Mouse (Mus musculus) neural tube, embryonic 15.5 days (tissue): ENCODE measurements around the gene Tbck. TPM values are rescaled to one million over a fixed set of nuclear protein-coding genes. Genes with fewer than 3 reads are reported as not detected.

Experiments
- ATAC-seq: fragments of 200-750 bp; cut with Nextera tagmentation; 2 replicates; pipeline ENCODE4 v1.8.0; 2017; ENCODE audit warnings: mild to moderate bottlenecking, moderate TSS enrichment, moderate library complexity; ENCODE audit not compliant: low FRiP score
- H3K27ac ChIP-seq: fragments of 300-500 bp; sonication (generic); replicated peaks from 2 replicates; pipeline ENCODE4 v1.5.1; 2015; ENCODE audit warnings: mild to moderate bottlenecking, inconsistent platforms
- H3K27me3 ChIP-seq: fragments of 300-500 bp; sonication (generic); replicated peaks from 2 replicates; pipeline ENCODE4 v1.6.1; 2015; ENCODE audit warnings: inconsistent platforms
- H3K36me3 ChIP-seq: fragments of 300-500 bp; sonication (generic); 2 replicates; pipeline ENCODE4 v1.6.1; 2015; ENCODE audit warnings: inconsistent platforms
- H3K4me1 ChIP-seq: fragments of 300-500 bp; sonication (generic); 2 replicates; pipeline ENCODE4 v1.6.1; 2015; ENCODE audit warnings: inconsistent platforms
- H3K4me2 ChIP-seq: fragments of 300-500 bp; sonication (generic); 2 replicates; pipeline ENCODE4 v1.6.1; 2015; ENCODE audit warnings: inconsistent platforms, mild to moderate bottlenecking, moderate library complexity
- H3K4me3 ChIP-seq: fragments of 300-500 bp; sonication (generic); replicated peaks from 2 replicates; pipeline ENCODE4 v1.5.1; 2015; ENCODE audit warnings: mild to moderate bottlenecking, inconsistent platforms
- H3K9ac ChIP-seq: fragments of 300-500 bp; sonication (generic); replicated peaks from 2 replicates; pipeline ENCODE4 v1.6.1; 2015; ENCODE audit warnings: mild to moderate bottlenecking, inconsistent platforms
- H3K9me3 ChIP-seq: fragments of 300-500 bp; sonication (generic); replicated peaks from 2 replicates; pipeline ENCODE4 v1.6.1; 2016; ENCODE audit warnings: inconsistent platforms
- WGBS: fragments of 180-500 bp; shearing (Covaris S2); methylation state at CpG from one replicate; pipeline ENCODE4 v1.1.7; 2015; ENCODE audit warnings: mixed read lengths; 5-methylcytosine and 5-hydroxymethylcytosine counted together
- polyA plus RNA-seq: library from polyadenylated mRNA; unstranded; fragments of >200 nt; fragmentation: Nextera tagmentation; extraction: Ambion mirVana; gene quantifications from 2 replicates; pipeline ENCODE4 v1.2.1, GENCODE M21; 2015

The Tbck gene
- polyA plus RNA-seq: 30.8 and 32.2 TPM in 2 replicates

GRCm38 (mm10) chr3:132683447-132684230, at the start of gene Tbck:
Gene Tbck (plus strand): TSS chr3:132684144.
- Histone ChIP-seq H3K27ac (peak within 1 kb of the TSS; percentile 97), H3K4me2 (peak within 1 kb of the TSS; percentile 66), H3K9me3 (no peaks in the 10 kb centered on the region), H3K4me3 (peak within 1 kb of the TSS; percentile 91), H3K27me3 (no peaks in the 10 kb centered on the region), H3K9ac (peak within 1 kb of the TSS; percentile 93), H3K4me1 (peaks cover 20% of the 10 kb centered on the region), H3K36me3 (peaks cover 10% of the 10 kb centered on the region; the same call in 1 of the 2 replicates)
- under 1% methylated on average over 42 of the region's 42 CpGs for WGBS
- peak; percentile 99 for ATAC-seq

DNA sequence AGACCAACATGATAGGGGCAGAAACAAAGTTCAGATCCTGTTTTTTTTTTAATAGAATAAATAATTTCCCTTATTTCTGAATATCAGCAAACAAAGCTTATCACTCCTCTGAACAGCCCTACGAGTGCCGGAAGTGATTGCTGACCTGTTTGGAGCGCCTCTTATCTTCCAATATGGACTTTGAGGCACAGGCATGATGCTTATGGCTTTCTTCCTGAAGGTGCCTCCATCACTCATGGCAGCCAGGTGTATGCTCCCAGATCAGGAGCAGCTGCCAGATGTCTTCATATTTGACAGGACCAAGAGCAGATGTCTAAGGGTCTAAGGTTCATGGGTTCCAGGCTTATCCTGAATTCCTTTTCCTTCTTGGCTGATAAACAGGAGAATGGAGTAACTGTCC, 46.9 kb upstream of the Tbck start:
- Histone ChIP-seq H3K4me1 (no peaks in the 10 kb centered on the region), H3K9ac (no peak overlapping the region), H3K4me3 (no peak overlapping the region), H3K36me3 (no peaks in the 10 kb centered on the region), H3K27ac (no peak overlapping the region), H3K27me3 (no peaks in the 10 kb centered on the region), H3K4me2 (no peak overlapping the region), H3K9me3 (no peaks in the 10 kb centered on the region)
- no peak for ATAC-seq
- WGBS: 97% methylated on average over 3 of the region's 3 CpGs

DNA sequence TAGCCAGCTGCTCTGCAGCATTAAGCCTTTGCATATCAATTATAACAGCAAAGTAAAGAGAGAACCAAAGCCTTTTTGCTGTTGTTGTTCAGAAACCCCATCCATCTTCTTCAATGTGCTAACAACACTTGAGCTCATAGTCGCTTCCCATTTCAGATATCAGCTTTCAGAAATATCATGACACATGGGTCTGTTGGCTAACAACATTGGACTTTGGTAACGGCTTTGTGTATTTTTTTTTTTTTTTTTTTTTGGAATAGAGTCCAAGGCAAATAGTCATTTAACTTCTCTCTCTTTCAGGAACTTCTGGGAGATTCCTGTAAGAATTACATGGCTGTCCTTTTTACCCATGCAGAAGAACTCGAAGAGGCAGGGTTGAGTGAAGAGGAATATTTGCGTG, 39.9 kb upstream of the Tbck start:
- no peak for ATAC-seq
- Histone ChIP-seq H3K9ac (no peak overlapping the region), H3K9me3 (no peaks in the 10 kb centered on the region), H3K36me3 (no peaks in the 10 kb centered on the region), H3K4me3 (no peak overlapping the region), H3K27ac (no peak overlapping the region), H3K4me2 (no peak overlapping the region), H3K27me3 (no peaks in the 10 kb centered on the region), H3K4me1 (no peaks in the 10 kb centered on the region)
- 85% methylated on average over 4 of the region's 4 CpGs for WGBS

DNA sequence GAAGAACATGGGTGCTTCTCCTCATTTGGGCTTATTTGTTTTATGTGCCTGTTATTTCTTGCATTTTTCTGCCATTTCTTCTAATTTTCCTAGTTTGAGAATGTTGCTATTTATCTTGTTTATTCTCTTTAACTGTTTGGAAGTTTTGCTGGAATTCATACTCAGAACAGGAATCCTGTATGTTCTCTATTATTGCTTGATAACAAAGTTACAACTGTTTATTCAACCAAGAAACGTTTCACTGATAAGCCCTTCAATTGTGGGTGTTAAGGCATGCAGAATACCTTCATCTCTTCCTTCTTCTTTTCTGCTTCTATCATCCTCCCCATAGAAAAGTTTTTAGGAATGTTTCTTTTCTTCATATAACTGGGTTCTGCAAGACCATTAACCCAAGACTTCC, 37.1 kb upstream of the Tbck start:
- Histone ChIP-seq H3K36me3 (no peaks in the 10 kb centered on the region), H3K27me3 (no peaks in the 10 kb centered on the region), H3K9ac (no peak overlapping the region), H3K9me3 (no peaks in the 10 kb centered on the region), H3K4me2 (no peak overlapping the region), H3K4me1 (no peaks in the 10 kb centered on the region), H3K4me3 (no peak overlapping the region), H3K27ac (no peak overlapping the region)
- WGBS: 58% methylated on average over 1 of the region's 1 CpGs
- ATAC-seq: no peak

DNA sequence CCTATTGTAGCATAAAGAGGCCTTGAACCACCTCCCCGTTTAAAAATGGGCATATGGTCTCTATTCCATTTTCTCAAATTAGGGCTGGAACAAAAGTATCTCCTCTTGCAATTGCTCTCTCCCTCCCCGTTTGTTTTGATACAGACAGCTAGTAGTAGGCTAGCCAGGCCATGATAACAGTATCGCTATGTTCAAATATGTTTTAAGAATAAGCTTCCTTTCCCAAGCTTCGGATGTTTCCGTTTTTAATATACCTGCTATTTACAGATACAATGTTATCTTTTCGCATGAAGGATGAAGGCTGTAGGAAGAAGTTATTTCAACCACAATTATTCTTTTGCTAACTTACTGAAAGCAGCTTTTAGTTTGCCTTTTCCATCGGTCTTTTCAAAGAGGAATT, 34.6 kb upstream of the Tbck start:
- Histone ChIP-seq H3K36me3 (no peaks in the 10 kb centered on the region), H3K27me3 (no peaks in the 10 kb centered on the region), H3K9ac (no peak overlapping the region), H3K27ac (no peak overlapping the region), H3K4me1 (no peaks in the 10 kb centered on the region), H3K9me3 (no peaks in the 10 kb centered on the region), H3K4me2 (no peak overlapping the region), H3K4me3 (no peak overlapping the region)
- ATAC-seq: no peak
- WGBS: 85% methylated on average over 7 of the region's 7 CpGs

DNA sequence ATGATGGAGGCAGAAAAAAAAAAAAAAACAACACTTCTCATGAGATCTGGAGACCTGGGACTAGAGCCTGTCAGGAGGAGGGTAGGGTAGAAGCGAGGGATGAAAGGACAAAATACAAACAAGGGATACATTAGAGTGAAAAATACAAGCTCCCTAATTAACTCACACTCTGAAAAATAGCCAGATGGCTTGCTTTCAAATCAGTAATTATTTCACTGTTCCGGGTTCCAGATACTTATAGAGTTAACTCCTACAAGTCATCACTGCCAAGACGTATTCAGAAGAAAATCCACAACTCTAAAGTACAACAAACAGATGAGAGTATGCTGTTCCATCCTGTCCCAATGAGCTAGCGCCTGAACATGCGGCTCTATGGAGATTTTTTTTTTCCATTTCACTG, 33.8 kb upstream of the Tbck start:
- no peaks in the 10 kb centered on the region for H3K27me3 ChIP-seq
- no peak overlapping the region for H3K4me2 ChIP-seq
- no peak for ATAC-seq
- H3K9ac ChIP-seq: no peak overlapping the region
- no peak overlapping the region for H3K4me3 ChIP-seq
- 79% methylated on average over 5 of the region's 5 CpGs for WGBS
- H3K27ac ChIP-seq: no peak overlapping the region
- H3K9me3 ChIP-seq: no peaks in the 10 kb centered on the region
- no peaks in the 10 kb centered on the region for H3K4me1 ChIP-seq
- no peaks in the 10 kb centered on the region for H3K36me3 ChIP-seq

GRCm38 (mm10) chr3:132651776-132652175, 32.2 kb upstream of the Tbck start:
- ATAC-seq: no peak
- H3K36me3 ChIP-seq: no peaks in the 10 kb centered on the region
- no peaks in the 10 kb centered on the region for H3K4me1 ChIP-seq
- H3K9me3 ChIP-seq: no peaks in the 10 kb centered on the region
- no peak overlapping the region for H3K9ac ChIP-seq
- no peak overlapping the region for H3K4me2 ChIP-seq
- WGBS: 91% methylated on average over 3 of the region's 3 CpGs
- no peaks in the 10 kb centered on the region for H3K27me3 ChIP-seq
- no peak overlapping the region for H3K27ac ChIP-seq
- H3K4me3 ChIP-seq: no peak overlapping the region

DNA sequence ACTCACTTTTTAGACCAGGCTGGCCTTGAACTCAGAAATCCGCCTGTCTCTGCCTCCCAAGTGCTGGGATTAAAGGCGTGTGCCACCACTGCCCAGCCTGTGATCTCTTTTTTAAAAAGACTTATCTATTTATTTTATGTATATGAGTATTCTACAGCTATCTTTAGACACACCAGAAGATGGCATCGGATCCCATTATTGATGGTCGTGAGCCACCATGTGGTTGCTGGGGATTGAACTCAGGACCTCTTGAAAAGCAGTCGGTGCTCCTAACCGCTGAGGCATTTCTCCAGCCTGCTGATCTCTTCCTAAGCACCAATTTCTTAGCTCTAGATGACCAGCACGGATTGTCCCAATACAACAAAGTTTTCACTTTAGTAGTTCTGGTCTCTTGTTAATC, 30.0 kb upstream of the Tbck start:
- no peak overlapping the region for H3K4me2 ChIP-seq
- no peak overlapping the region for H3K4me3 ChIP-seq
- H3K27me3 ChIP-seq: no peaks in the 10 kb centered on the region
- H3K36me3 ChIP-seq: peaks cover 5% of the 10 kb centered on the region
- 89% methylated on average over 7 of the region's 7 CpGs for WGBS
- no peak for ATAC-seq
- H3K27ac ChIP-seq: no peak overlapping the region
- no peaks in the 10 kb centered on the region for H3K4me1 ChIP-seq
- no peaks in the 10 kb centered on the region for H3K9me3 ChIP-seq
- H3K9ac ChIP-seq: no peak overlapping the region

GRCm38 (mm10) chr3:132655955-132656354, 28.0 kb upstream of the Tbck start:
- no peaks in the 10 kb centered on the region for H3K27me3 ChIP-seq
- no peak overlapping the region for H3K9ac ChIP-seq
- no peaks in the 10 kb centered on the region for H3K9me3 ChIP-seq
- no peak overlapping the region for H3K27ac ChIP-seq
- H3K36me3 ChIP-seq: peaks cover 24% of the 10 kb centered on the region
- WGBS: 59% methylated on average over 2 of the region's 2 CpGs
- no peaks in the 10 kb centered on the region for H3K4me1 ChIP-seq
- no peak overlapping the region for H3K4me3 ChIP-seq
- no peak overlapping the region for H3K4me2 ChIP-seq
- no peak for ATAC-seq

DNA sequence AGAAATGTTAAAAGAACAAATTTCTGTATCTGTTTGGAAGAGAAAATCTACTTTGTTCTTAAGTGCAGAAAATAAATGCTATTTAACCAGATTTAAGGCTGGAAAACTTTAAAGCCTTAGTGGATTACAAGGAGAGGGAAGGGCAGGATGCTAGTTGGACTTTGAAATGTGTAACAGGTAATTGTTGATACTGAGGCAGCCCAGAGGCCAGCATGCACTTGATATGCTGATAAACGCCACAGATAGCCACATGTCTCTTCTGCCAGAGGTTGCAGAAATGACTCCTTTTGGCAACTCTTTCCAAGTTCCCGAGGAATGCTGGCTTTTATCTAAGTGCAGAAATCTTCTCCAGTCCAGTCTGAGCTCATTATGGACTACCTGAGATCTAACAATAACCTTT, 6.5 kb upstream of the Tbck start:
- Histone ChIP-seq H3K4me1 (peaks cover under 1% of the 10 kb centered on the region), H3K27me3 (no peaks in the 10 kb centered on the region), H3K4me3 (no peak overlapping the region), H3K9me3 (no peaks in the 10 kb centered on the region), H3K9ac (no peak overlapping the region), H3K36me3 (peaks cover 17% of the 10 kb centered on the region), H3K27ac (no peak overlapping the region), H3K4me2 (no peak overlapping the region)
- no peak for ATAC-seq
- WGBS: 89% methylated on average over 2 of the region's 2 CpGs

DNA sequence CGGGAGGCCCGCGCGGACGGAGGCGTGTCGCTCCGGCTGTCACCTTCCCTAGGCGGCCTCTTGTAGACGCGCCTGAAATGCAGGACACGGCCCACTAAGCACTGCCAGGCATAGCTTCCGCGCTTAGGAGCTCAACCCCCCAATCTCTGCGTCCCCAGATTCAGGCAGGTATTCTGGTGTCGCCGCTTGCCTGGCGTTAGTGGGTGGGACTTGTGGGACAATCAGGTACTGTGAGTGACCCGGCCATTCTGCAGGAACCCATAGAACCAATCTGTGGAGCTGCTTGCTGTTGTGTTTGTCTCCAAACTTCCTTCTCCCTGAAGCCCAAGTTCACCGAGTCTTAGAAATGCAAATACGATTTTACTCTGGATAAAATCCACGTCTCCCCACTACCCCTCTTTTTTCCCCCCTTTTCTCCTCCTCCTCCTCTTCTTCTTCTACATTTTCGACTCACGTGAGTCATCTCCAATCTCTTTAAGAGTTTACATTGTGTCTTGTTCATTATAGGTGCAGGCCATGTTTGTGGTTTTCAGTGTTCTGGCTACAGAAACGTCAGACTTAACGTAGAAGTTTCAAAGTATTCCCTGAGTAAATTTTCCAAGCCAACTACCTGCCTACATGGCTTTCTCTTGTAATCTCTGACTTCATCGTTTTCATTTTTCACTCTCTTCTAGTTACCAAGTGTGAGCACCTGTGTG, 436 bp downstream of the Tbck start, which contains the start of gene Aimp1:
TSS of gene Aimp1 (minus strand) at position 140 of the 698 bp plus-strand sequence.
- WGBS: 2% methylated on average over 27 of the region's 27 CpGs

DNA sequence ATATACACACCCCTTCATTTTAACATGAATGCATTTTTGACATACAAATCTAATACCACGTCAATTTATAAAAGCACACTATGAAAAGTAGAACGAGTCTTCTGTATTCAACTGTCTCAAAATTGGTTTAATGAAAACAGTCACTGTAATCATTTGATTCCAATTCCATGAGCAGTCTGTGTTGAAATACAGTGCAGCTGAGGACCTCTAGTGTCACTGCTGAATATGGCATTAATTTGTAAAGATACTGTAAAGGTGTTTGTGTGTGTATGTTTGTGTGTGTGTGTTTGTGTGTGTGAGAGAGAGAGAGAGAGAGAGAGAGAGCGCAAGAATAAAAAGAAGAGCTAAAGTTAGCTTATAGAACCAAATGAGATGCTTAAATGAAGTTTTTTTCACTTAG, 17.4 kb downstream of the Tbck start:
- no peak for ATAC-seq
- Histone ChIP-seq H3K4me3 (no peak overlapping the region), H3K36me3 (peaks cover 3% of the 10 kb centered on the region; the same call in 1 of the 2 replicates), H3K27me3 (no peaks in the 10 kb centered on the region), H3K27ac (no peak overlapping the region), H3K4me2 (no peak overlapping the region), H3K4me1 (no peaks in the 10 kb centered on the region), H3K9ac (no peak overlapping the region), H3K9me3 (no peaks in the 10 kb centered on the region)
- WGBS: 80% methylated on average over 3 of the region's 3 CpGs

More for the DNA sequence above, 436 bp downstream of the Tbck start, which contains the start of gene Aimp1:
- peak within 1 kb of the TSS; percentile 91 for H3K4me3 ChIP-seq
- ATAC-seq: no peak
- H3K4me2 ChIP-seq: peak within 1 kb of the TSS; percentile 66
- H3K27me3 ChIP-seq: no peaks in the 10 kb centered on the region
- peak within 1 kb of the TSS; percentile 97 for H3K27ac ChIP-seq
- peak within 1 kb of the TSS; percentile 93 for H3K9ac ChIP-seq
- H3K4me1 ChIP-seq: peaks cover 20% of the 10 kb centered on the region
- H3K36me3 ChIP-seq: peaks cover 12% of the 10 kb centered on the region; the same call in 1 of the 2 replicates
- H3K9me3 ChIP-seq: no peaks in the 10 kb centered on the region
